Mouse (Mus musculus) T-cell, adult 2 months (primary cell): Measurements from ENCODE around the gene Pknox1.
"Not testable (repeated sequence)": the region's sequence is repeated elsewhere in the genome, so short reads cannot be mapped to it uniquely, and the experiment has no call there.

Experiments
- DNase-seq: peaks from one replicate; pipeline ENCODE4 v3.0.0; 2022; ENCODE audit warnings: low spot score

Gene Pknox1

DNA sequence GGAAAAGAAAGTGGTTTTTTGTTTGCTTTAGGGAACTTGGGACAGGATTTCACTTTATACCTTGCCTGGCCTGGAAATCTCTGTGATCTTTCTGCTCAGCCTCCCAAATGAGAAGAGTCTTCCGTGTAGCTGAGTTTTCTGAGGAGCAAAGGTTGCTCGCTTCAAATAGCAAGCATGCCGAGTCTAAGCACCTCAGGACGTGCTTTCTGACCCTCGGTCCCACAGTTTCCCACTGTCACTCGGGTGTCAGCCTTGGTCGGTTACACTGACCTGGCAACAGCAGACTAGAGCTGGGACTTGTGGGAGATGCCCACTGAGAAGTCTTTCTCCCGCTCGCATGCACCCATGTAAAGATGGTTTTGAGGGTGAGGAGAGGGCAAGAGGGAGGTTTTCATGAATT, 33.4 kb downstream of the Pknox1 start:
- DNase-seq: no peak

DNA sequence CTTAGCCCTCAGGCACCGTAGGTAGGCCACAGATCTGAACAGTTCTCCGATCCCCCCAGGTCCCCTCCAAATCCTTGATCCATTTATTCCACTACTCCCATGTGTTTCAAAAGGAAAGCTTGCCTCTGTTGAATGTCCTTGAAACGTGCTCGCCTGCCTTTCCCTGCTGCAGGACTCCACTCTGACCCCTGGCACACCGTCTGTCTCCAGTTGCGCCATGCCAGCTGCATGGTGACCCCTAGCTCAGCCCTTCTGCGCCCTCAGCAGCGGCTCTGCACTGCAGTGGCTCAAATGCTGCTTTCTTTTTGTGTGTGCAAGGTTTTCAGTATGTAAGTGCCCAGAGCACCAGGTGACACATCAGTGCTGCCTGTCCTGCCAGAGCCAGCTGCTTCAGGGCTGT, 34.1 kb downstream of the Pknox1 start:
- DNase-seq: no peak

- DNase-seq: no peak
Observed at GRCm38 (mm10) chr17:31606424-31606823, 41.9 kb downstream of the Pknox1 start.

GRCm38 (mm10) chr17:31607256-31607951, 42.9 kb downstream of the Pknox1 start:
- no peak for DNase-seq

- DNase-seq: not testable (repeated sequence)
Observed at GRCm38 (mm10) chr17:31609173-31609572, 44.6 kb downstream of the Pknox1 start.

DNA sequence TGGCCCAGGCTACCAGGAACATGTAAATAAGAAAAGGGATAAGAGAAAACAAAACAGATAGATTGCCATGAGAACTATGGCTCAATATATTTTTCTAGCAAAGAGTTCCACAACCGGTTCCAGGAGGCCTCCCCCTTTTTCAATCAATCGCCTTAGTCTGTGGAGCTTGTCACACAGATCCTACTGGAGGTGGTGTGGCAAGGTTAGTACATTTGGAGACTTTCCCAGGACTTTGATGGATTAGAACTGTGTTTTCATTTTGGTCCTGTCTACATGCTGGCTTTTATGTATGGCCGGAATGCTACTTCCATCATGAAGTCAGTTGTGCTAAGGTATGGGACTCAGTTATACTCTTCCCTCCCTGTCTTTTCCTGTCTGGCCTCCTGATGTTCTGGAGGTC, 45.4 kb downstream of the Pknox1 start:
- no peak for DNase-seq

DNA sequence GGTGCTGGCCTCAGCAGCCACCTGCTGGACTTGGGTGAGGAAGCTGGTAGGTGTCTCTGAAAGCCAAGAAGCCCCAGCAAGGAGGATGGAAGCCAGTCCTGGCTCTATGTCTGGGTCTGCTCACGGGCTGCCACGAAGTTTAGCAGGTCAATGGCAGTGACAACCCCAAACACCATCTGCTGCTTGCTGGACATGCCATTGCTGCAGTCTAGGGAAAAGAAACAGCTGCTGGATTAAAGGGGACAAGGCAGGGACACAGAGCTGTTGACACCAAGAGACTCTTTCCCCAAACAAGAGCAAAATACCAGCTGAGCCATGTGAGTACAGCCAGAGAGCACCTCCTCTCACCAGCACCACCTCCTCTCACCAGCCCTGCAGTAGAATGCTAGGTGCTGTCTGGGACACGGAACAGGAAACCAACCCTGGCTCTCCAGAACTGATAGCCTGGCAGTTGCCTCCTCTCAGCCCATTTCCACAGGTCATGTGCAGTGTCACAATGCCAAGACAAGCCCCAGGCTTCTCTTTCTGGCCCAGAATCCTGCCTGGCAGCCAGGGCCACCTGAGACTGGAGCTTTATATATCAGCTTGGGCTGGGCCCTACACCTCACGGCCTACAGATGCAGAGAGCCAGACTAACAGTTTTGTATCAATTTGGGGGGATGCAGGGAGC, 48.7 kb downstream of the Pknox1 start:
- no peak for DNase-seq

DNA sequence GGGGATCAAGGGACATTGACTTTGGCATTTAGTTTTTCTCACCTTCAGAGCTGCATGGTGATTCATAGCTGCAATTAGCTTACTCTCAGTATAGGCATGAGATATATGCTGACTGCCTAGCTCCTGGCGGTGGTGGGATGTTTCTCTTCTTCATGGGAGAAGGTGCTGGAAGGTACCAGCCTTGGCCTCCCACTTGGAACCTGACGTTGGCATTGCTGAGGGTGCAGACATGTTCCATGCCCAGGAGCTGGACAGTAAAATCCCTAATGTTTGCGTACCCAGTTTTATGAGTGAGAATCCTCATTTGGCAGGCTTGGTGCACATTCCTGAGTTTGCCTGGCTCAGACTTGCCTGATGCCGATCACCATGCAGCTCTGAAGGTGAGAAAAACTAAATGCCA, 58.6 kb downstream of the Pknox1 start:
- DNase-seq: no peak

- no peak for DNase-seq
Observed at GRCm38 (mm10) chr17:31627961-31628360, 63.4 kb downstream of the Pknox1 start.

DNA sequence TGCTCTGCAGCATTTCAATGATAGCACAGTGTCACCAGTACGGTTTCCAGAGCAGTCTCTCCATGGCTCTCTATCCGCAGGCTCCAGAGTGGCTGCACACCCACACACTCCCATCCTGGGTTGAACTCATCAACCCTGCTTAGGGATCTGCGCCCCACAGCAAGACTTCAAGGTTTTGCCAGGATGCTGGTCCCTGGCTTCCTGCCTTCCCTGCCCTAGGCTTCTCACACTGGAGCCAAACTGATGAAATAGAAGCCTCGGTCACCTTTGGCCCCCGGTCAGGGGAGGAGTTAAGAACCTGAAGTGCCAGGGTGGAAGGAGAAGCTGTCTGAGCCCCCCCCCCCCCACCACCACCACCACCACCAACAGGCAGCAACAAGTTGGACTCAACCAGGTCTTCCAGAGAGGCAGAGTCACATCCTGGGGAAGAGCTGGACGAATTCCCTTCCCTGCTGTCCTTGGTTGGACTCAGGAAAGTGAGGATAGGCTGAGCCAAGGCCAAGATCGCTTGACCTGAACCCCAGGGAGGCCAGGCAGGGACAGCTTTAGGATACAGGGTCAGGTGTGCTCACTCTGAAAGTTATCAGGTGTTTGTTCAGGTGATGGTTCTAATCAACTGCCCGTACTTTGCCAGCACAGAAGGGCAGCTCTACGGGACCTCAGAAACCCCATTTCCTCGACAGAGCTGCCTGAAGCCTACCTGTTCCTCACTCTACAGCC, 66.7 kb downstream of the Pknox1 start:
- DNase-seq: no peak

DNA sequence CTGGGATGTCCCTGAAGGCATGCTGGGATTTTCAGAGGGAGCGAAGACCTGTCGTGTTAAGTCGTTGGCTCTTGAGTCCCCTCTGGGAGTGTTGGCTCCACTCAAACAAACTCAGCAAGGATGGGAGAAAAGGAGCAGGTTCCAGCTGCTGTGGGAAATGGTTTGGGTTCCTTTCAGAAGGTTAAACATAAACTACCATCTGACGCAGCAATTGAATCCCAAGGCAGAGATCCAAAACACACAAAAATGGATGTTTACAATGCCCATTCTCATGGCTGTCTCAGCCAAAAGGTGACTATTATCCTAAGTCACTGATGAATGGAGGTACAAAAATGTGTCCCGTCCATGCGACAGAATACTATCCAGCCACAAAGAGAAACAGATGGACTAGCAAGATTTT, 68.5 kb downstream of the Pknox1 start:
- DNase-seq: no peak

DNA sequence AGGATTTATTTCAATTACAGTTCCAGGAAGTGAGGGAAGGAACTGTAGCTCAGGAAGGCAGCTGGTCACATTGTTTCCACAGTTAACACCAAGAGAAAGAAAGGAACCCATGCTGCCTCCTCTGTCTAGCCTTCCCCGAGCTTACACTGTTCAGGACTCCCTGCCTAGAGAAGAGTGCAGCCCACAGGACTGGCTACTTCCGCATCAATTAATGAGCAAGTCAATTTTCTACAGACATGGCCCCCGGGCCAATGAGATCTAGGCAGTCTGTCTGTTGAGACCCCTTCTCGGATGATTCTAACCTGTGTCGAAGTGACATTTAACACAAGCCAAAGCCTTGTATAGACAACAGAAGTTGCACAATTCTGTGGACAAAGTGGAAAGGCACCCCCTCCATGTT, 70.4 kb downstream of the Pknox1 start:
- no peak for DNase-seq

GRCm38 (mm10) chr17:31635781-31636180, 71.2 kb downstream of the Pknox1 start:
- no peak for DNase-seq

GRCm38 (mm10) chr17:31636277-31636941, 71.9 kb downstream of the Pknox1 start:
- DNase-seq: no peak

GRCm38 (mm10) chr17:31636942-31637811, 72.6 kb downstream of the Pknox1 start, which contains the start of gene Cbs:
TSS of gene Cbs (minus strand) at chr17:31637238.
- DNase-seq: no peak

DNA sequence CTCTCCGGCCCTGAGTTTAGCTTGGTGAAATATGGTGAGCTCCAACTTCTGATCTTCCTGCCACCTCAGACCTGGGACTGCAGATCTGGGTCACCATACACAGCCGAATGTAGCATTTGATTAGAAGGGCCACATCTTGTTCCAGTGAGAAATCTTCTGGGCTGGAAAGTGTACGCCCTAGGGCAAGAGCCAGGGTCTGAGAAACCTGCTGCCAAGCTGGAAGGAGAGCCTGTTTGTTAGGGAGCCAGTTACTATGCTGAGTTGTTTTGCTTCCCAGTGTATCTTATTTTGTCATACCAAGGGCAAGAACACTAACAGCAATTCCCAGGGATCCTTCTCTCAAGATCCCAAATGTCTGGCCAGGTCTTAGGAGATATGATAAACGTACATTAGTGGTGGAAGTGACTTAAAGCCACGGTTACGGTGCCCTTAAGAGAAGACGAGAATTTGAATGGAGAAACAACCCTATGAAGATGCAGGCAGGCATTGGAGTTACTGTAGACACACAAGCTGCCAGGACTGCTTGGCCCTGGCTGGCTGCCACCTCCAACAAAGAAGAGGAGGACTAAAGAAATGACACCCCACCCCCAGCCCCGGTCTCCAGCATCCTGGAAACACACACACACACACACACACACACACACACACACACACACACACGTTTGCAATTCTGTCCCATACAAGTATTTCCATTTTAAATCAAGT, 73.5 kb downstream of the Pknox1 start:
- DNase-seq: no peak

DNA sequence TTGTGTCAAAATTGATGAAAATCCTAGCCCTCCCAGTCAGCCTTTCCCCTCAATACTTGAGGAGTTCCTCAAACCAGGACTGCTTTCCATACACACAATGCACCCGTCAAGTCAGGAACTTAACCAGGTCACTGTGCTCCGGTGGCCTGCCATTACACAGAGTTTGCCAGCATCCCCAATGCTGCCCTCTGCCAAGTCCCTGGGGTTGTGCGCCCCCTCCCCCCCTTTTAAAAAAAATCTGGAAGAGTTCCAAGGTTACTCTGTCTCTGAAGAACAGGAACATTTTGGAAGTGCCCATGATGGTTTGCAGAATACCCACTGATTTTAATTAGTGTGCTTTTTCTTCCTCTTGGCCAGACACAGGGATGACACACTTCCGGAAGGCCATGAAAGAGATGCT, 75.1 kb downstream of the Pknox1 start:
- no peak for DNase-seq

DNA sequence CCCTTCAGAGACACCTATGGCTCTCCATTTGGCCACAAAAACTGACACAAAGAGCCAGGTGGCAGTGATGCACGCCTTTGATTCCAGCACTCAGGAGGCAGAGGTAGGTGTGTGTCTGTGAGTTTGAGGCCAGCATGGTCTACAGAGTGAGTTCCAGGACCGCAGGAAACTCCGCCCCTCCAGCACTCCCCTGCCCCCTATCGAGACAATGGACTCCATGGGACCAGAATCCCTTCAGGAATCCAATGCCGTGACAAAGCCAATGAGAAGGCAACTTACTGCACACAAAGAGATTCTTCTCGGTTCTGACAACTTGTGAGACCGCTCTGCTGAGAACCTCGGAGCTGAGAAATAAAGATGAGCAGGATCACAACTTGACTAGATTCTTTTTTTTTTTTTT, 77.8 kb downstream of the Pknox1 start:
- DNase-seq: no peak

DNA sequence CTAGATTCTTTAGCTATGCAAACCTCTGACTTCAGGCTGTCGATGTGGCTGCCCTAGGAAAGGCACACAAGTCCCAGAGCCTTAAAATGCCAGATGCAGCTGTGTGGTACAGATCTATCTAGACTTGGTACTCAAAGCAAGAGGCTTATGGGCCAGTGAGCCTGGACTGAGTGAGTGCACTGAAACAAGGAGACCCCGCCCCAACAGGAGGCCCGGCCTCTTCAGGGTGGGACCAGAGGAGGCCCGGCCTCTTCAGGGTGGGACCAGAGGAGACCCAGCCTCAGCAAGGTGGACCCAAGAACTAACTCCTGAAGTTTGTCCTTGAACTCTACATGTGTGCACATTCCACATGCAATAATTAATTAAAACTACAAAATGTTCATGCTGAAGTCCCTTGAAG, 78.4 kb downstream of the Pknox1 start:
- DNase-seq: no peak

GRCm38 (mm10) chr17:31646199-31647002, 81.9 kb downstream of the Pknox1 start:
- DNase-seq: no peak
